Mouse (Mus musculus) limb, embryonic 13.5 days (tissue): ENCODE data around the gene Agl. TPM values are rescaled to one million over a fixed set of nuclear protein-coding genes. Genes with fewer than 3 reads are reported as not detected.

Experiments
- ATAC-seq: fragments of 200-750 bp; cut with Nextera tagmentation; 2 replicates; pipeline ENCODE4 v1.8.0; 2017; ENCODE audit warnings: low read depth, moderate number of reproducible peaks, moderate TSS enrichment; ENCODE audit not compliant: low FRiP score
- H3K27ac ChIP-seq: fragments of 300-500 bp; sonication (generic); 2 replicates; pipeline ENCODE4 v1.5.1; 2015; ENCODE audit warnings: inconsistent platforms, mild to moderate bottlenecking, moderate library complexity
- H3K27me3 ChIP-seq: fragments of 300-500 bp; sonication (generic); 2 replicates; pipeline ENCODE4 v1.6.1; 2015; ENCODE audit warnings: mild to moderate bottlenecking, inconsistent platforms
- H3K36me3 ChIP-seq: fragments of 300-500 bp; sonication (generic); 2 replicates; pipeline ENCODE4 v1.6.1; 2015; ENCODE audit warnings: inconsistent platforms, mild to moderate bottlenecking, moderate library complexity
- H3K4me1 ChIP-seq: fragments of 300-500 bp; sonication (generic); 2 replicates; pipeline ENCODE4 v1.6.1; 2015; ENCODE audit warnings: inconsistent platforms
- H3K4me2 ChIP-seq: fragments of 300-500 bp; sonication (generic); replicated peaks from 2 replicates; pipeline ENCODE4 v1.6.1; 2015; ENCODE audit warnings: inconsistent platforms, mild to moderate bottlenecking, moderate library complexity
- H3K4me3 ChIP-seq: fragments of 300-500 bp; sonication (generic); 2 replicates; pipeline ENCODE4 v1.5.1; 2015; ENCODE audit warnings: moderate library complexity, mild to moderate bottlenecking, inconsistent platforms
- H3K9ac ChIP-seq: fragments of 300-500 bp; sonication (generic); 2 replicates; pipeline ENCODE4 v1.6.1; 2015; ENCODE audit warnings: mild to moderate bottlenecking, inconsistent platforms
- H3K9me3 ChIP-seq: fragments of 300-500 bp; sonication (generic); 2 replicates; pipeline ENCODE4 v1.6.1; 2016; ENCODE audit warnings: inconsistent platforms
- WGBS: fragments of 180-500 bp; shearing (Covaris S2); methylation state at CpG from one replicate; pipeline ENCODE4 v1.1.7; 2015; 5-methylcytosine and 5-hydroxymethylcytosine counted together
- polyA plus RNA-seq: library from polyadenylated mRNA; unstranded; fragments of >200 nt; fragmentation: Nextera tagmentation; extraction: Ambion mirVana; gene quantifications from 2 replicates; pipeline ENCODE4 v1.2.1, GENCODE M21; 2015

The Agl gene
- polyA plus RNA-seq, 1 experiment from 2014 or later, result 21.1 TPM

GRCm38 (mm10) chr3:116701601-116702000, 106.4 kb downstream of the Agl start:
- no peak for ATAC-seq
- Histone ChIP-seq H3K27me3 (no peaks in the 10 kb centered on the region), H3K36me3 (peaks cover 8% of the 10 kb centered on the region), H3K4me3 (no peak overlapping the region), H3K9ac (no peak overlapping the region), H3K27ac (no peak overlapping the region), H3K4me2 (no peak overlapping the region), H3K4me1 (no peaks in the 10 kb centered on the region), H3K9me3 (no peaks in the 10 kb centered on the region)
- 89% methylated on average over 4 of the region's 4 CpGs for WGBS

- H3K27ac ChIP-seq, result no peak overlapping the region
- no peaks in the 10 kb centered on the region for H3K27me3 ChIP-seq
- no peak overlapping the region for H3K4me2 ChIP-seq
- ATAC-seq, result no peak
- no peaks in the 10 kb centered on the region for H3K9me3 ChIP-seq
- H3K36me3 ChIP-seq, result no peaks in the 10 kb centered on the region; the same call in 1 of the 2 replicates
- H3K4me1 ChIP-seq, result no peaks in the 10 kb centered on the region
- H3K9ac ChIP-seq, result no peak overlapping the region
- 74% methylated on average over 2 of the region's 2 CpGs for whole genome bisulfite sequencing
- H3K4me3 ChIP-seq, result no peak overlapping the region
Observed at GRCm38 (mm10) chr3:116698786-116699185, 109.2 kb downstream of the Agl start.

- Histone ChIP-seq H3K27ac (no peak overlapping the region), H3K27me3 (no peaks in the 10 kb centered on the region), H3K4me3 (no peak overlapping the region), H3K4me2 (no peak overlapping the region), H3K9ac (no peak overlapping the region), H3K9me3 (no peaks in the 10 kb centered on the region), H3K4me1 (no peaks in the 10 kb centered on the region), H3K36me3 (peaks cover 9% of the 10 kb centered on the region)
- no peak for ATAC-seq
- 80% methylated on average over 2 of the region's 2 CpGs for WGBS
Observed at GRCm38 (mm10) chr3:116695666-116695985, 112.3 kb downstream of the Agl start.

- ATAC-seq, result no peak
- Histone ChIP-seq H3K9ac (no peak overlapping the region), H3K27ac (no peak overlapping the region), H3K4me2 (no peak overlapping the region), H3K9me3 (no peaks in the 10 kb centered on the region), H3K4me1 (no peaks in the 10 kb centered on the region), H3K27me3 (no peaks in the 10 kb centered on the region), H3K4me3 (no peak overlapping the region), H3K36me3 (peaks cover 12% of the 10 kb centered on the region)
- WGBS, result 79% methylated on average over 8 of the region's 8 CpGs
Observed at GRCm38 (mm10) chr3:116694955-116695665, 112.9 kb downstream of the Agl start.

GRCm38 (mm10) chr3:116694312-116694711, 113.7 kb downstream of the Agl start:
- ATAC-seq, result no peak
- peaks cover 12% of the 10 kb centered on the region for H3K36me3 ChIP-seq
- H3K9ac ChIP-seq, result no peak overlapping the region
- no peak overlapping the region for H3K27ac ChIP-seq
- H3K4me1 ChIP-seq, result no peaks in the 10 kb centered on the region
- H3K4me3 ChIP-seq, result no peak overlapping the region
- whole genome bisulfite sequencing, result 82% methylated on average over 3 of the region's 3 CpGs
- no peaks in the 10 kb centered on the region for H3K9me3 ChIP-seq
- no peak overlapping the region for H3K4me2 ChIP-seq
- no peaks in the 10 kb centered on the region for H3K27me3 ChIP-seq

Other genes starting within 250 kb of the Agl start
- 0.84 and 0.87 TPM in 2 replicates for gene Lrrc39, start 245.2 kb downstream of the Agl start, polyA plus RNA-seq
- 24.1 and 27.0 TPM in 2 replicates for gene Sass6, start 213.2 kb downstream of the Agl start, polyA plus RNA-seq
- gene Trmt13, start 193.6 kb downstream of the Agl start, polyA plus RNA-seq, result 38.4 and 39.1 TPM in 2 replicates
- gene Mfsd14a, start 145.5 kb downstream of the Agl start, polyA plus RNA-seq, result 79.5 and 84.6 TPM in 2 replicates
- gene Gm43191, start 126.9 kb downstream of the Agl start, polyA plus RNA-seq, result not detected in 2 replicates
- 9.9 and 11.9 TPM in 2 replicates for gene Slc35a3, start 95.3 kb downstream of the Agl start, polyA plus RNA-seq
- gene Frrs1, start 51.3 kb upstream of the Agl start, polyA plus RNA-seq, result 10.9 and 11.4 TPM in 2 replicates
- gene 4930455H04Rik, start 160.1 kb upstream of the Agl start, polyA plus RNA-seq, result not detected in 2 replicates
- gene Palmd, start 160.8 kb upstream of the Agl start, polyA plus RNA-seq, result 17.1 and 18.3 TPM in 2 replicates